Mouse (Mus musculus): Measurements from ENCODE around the gene Renbp. TPM values are rescaled to one million over a fixed set of nuclear protein-coding genes. Genes with fewer than 3 reads are reported as not detected.

The Renbp gene
- total RNA-seq, 2 experiments from 2014 or later = 7.2 to 7.5 TPM

Other genes starting within 250 kb of the Renbp start
- 10 to 100 TPM; 79.2 to 91.3 TPM for gene Bcap31, start 214.7 kb downstream of the Renbp start, total RNA-seq (2021)
- 10 to 100 TPM; 10.2 to 12.3 TPM for gene Abcd1, start 214.3 kb downstream of the Renbp start, total RNA-seq (2021)
- gene Plxnb3, start 173.8 kb downstream of the Renbp start, total RNA-seq (2021) = 1 to 10 TPM; 7.7 to 7.9 TPM
- 10 to 100 TPM in 1 of 2 experiments, 1 to 10 TPM in 1; 4.9 to 10.1 TPM for gene Srpk3, start 156.4 kb downstream of the Renbp start, total RNA-seq (2021)
- 100 to 1,000 TPM; 187 to 203 TPM for gene Idh3g, start 144.0 kb downstream of the Renbp start, total RNA-seq (2021)
- 10 to 100 TPM; 75.0 to 88.2 TPM for gene Ssr4, start 143.8 kb downstream of the Renbp start, total RNA-seq (2021)
- 100 to 1,000 TPM; 107 to 123 TPM for gene Pdzd4, start 105.9 kb downstream of the Renbp start, total RNA-seq (2021)
- gene Avpr2, start 38.7 kb downstream of the Renbp start, total RNA-seq (2021) = not detected
- gene L1cam, start 34.7 kb downstream of the Renbp start, total RNA-seq (2021) = 100 to 1,000 TPM; 133 to 151 TPM
- gene Arhgap4, start 9.0 kb downstream of the Renbp start, total RNA-seq (2021) = 1 to 10 TPM; 3.7 to 3.8 TPM
- gene Naa10, start 8.9 kb downstream of the Renbp start, total RNA-seq (2021) = 10 to 100 TPM; 50.9 to 59.8 TPM
- gene Hcfc1, start 35.5 kb upstream of the Renbp start, total RNA-seq (2021) = 10 to 100 TPM; 67.0 to 69.2 TPM
- gene Irak1, start 93.1 kb upstream of the Renbp start, total RNA-seq (2021) = 10 to 100 TPM; 48.2 to 49.0 TPM
- gene Opn1mw, start 196.6 kb upstream of the Renbp start, total RNA-seq (2021) = under 1 TPM; 0.60 to 0.70 TPM
- 10 to 100 TPM; 89.6 to 94.8 TPM for gene Mecp2, start 204.5 kb upstream of the Renbp start, total RNA-seq (2021)
- not detected for gene Tex28, start 237.0 kb upstream of the Renbp start, total RNA-seq (2021)
- gene Tktl1, start 246.4 kb upstream of the Renbp start, total RNA-seq (2021) = not detected

All from left cerebral cortex, adult 18-20 months (tissue).